Mouse (Mus musculus) urinary bladder, adult 18-20 months (tissue): ENCODE measurements at regions not wholly inside any gene's neighbourhood (a gene's known extent, or its start where the extent isn't known, plus 50 kb on each side); places are given as distances from the start of the nearest gene placed in this dataset.
A peak's percentile ranks its signal among the peaks of the same experiment; 100 is the strongest.

Experiments
- DNase-seq, 2 experiments: peaks; one replicate each; pipeline ENCODE4 v3.0.0; 2022; ENCODE audit warnings: low spot score in 2 of 2, mixed read lengths in 2 of 2

DNA sequence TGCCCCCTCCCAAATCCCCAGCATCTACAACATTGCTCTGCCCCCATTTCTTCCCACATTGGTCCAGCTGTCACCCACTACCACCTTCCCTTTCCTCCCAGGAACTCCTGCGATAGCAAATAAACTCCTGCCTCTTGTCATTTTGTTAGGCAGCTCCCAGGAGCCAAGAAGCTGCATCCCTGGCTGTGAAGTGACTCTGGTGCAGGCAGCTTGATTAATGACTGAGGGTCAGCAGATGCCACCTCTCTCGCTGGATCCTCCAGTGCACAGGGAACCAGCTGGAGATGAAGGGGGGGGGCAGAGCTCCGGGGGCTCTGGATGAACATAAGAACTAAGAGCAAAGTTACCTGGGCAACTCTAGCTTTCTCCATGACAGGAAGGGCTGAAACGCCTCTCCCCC lies 235.2 kb downstream of the Gm45692 start:
- no peak for DNase-seq

DNA sequence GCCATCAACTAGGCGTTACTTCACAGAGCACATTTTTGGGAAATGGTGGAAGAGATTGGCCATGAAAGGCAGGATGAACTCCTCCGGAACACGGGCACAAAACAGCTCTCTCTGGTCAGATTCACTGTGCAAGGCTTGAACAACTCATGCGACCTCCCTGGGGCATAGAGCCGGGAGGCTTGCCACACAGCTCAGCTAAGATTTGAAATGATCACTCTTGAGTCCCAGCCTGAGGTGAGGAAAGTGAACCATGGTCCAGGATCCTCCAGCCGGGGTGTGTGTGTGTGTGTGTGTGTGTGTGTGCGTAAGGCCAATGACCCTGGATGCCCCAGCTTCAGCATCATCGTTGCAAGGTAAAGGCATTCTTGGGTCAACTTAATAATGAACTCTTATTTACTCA lies 237.5 kb downstream of the Gm45692 start:
- no peak for DNase-seq

GRCm38 (mm10) chr8:26358711-26359136 lies 239.4 kb downstream of the Gm45692 start:
- no peak for DNase-seq

DNA sequence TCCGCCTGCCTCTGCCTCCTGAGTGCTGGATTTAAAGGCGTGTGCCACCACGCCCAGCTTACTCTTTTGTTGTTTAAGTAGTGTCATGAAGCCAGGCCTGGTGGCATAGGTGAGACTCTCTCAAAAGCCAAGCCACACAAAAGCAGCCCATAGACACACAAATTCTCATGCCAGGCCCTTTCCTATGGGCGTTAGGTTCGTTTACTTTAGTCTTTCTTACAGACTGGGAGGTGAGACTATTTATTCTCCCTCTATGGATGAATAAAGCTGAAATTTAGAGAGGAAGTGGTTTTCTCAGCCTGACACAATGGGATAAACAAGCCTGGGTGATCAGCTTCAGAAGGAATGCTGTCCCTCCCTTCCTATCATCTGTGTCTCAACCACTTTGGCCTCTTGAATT lies 243.0 kb downstream of the Gm45692 start:
- no peak for DNase-seq

DNA sequence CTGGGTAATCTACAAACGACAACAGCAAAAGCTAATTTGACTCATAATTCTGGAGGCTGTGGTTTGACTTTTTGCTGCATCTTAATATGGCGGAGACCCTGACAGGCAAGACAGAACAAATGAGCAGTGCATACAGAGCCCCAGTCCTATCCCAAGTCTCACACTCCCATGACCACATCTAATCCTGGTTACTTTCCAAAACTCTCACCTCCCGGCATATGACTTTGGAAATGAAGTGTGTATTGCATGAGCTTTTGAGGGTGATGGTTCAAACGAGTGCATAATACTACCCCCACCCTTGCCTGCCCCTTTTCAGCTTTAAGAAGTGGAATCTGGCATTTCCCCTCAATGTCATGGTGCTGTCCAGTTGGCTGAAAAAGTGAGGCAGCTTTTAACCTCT lies 244.3 kb downstream of the Gm45692 start:
- no peak for DNase-seq

GRCm38 (mm10) chr8:26364637-26365036 lies 245.3 kb downstream of the Gm45692 start:
- no peak for DNase-seq

DNA sequence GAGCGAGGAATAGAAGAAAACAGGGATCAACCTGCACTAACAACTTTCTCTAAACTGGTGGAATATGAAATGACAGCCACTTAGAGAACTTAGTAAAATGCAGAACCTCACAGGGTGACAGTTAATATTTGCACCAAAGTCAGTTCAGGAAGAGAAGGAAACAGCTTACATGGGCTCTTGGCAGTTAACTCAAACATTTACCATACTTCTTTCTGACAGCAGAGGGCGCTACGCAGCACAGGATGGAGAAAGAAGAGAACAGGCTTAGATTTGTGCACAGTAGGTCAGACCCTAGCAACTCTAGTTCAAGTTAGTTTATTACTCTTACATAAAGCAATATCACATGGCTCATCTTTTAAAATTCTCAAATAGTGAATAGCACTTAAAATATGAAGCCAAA lies 261.3 kb downstream of the Gm45692 start:
- peak; percentile 25 to 45 for DNase-seq

- no peak for DNase-seq
These were observed 263.1 kb downstream of the Gm45692 start for GRCm38 (mm10) chr8:26382426-26382825.

- DNase-seq = no peak
These were observed 264.6 kb downstream of the Gm45692 start for GRCm38 (mm10) chr8:26383886-26384285.

DNA sequence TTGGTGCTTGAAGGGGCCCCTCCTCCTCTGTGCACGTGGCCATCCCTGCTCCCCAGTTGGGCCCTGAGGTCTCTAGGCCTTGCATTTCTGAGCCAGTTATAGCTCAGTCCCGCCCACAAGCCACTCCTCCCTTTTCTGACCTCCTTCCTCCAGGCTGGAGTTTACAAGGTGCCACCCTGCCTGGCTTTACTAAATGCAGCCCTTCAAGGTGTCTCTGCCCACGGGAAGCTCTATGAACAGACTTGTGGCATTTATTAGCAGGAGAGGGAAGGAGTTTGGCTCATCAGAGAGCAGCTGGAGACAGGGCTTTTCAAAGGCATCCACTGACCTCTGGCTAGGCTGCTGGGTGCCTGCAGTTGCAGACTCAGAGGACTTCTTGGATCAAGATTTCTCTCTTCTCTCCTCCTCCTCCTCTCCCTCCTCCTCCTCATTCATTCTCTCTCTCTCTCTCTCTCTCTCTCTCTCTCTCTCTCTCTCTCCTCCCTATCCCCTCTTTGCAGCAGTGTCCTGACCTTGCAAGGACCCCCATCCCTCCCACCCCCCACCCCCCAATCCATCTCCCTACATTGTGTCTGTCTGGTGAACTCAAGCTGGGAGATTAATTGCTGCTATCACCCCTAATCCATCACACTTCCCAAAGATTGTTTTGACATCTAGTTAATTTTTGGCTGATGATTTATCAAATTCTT lies 265.1 kb downstream of the Gm45692 start:
- DNase-seq = peak; percentile 11 to 34

DNA sequence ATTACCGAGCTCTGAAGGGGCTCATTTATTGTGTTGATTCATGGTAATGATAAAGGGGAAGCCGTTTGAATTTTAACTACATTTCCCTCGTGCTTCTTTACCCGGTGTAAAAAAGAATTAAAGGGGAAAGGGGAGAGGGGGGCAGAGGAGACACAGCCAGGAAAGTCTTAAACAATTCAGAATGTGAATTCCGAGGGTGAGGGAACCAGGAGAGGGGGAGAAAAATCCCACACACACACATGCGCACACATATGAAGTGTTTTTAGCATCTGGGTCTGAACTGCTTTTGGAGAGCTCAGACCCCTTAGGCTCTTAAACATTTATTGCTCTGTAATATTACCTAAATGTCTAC lies 265.6 kb downstream of the Gm45692 start:
- no peak for DNase-seq

- no peak for DNase-seq
These were observed 275.7 kb downstream of the Gm45692 start for GRCm38 (mm10) chr8:26395061-26395460.

DNA sequence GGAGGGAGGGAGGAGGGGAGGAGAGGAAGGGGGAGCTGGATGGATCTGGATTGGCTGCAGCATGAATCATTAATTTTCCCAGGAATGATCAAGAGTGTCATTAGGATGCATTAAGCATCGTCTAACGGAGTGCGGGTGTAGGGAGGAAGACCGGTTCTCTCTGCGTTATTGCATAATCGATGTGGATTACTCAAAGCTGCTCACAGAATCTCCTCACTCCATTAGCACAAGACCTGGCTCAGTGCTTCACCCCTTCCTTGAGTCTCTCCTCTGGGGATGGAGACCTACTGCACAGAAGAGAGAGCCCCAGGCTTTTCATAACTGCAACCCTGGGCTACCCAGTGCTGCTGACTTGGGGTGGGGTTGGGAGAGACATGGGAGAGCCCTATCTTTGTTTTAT lies 300.7 kb downstream of the Gm45692 start:
- DNase-seq = no peak

GRCm38 (mm10) chr8:26420536-26420935 lies 301.2 kb downstream of the Gm45692 start:
- DNase-seq = no peak

DNA sequence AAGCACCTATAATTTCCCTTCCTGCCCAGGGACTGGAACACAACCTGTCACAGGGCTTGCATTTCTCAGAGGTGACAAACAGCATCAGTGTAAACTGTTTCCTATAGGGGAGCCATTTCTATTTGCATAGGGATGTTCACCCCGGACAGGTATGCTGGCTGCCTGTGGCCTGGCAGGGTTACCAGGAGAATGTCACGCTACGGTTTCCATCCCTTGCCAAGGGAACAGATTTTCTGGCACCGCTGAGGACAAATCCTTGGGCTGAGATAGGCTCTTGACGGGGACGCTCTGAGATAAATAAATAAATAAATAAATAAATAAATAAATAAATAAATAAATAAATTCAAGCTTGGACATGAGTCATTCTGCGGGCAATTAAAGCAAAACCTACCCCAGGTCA lies 308.0 kb downstream of the Gm45692 start:
- DNase-seq = no peak

DNA sequence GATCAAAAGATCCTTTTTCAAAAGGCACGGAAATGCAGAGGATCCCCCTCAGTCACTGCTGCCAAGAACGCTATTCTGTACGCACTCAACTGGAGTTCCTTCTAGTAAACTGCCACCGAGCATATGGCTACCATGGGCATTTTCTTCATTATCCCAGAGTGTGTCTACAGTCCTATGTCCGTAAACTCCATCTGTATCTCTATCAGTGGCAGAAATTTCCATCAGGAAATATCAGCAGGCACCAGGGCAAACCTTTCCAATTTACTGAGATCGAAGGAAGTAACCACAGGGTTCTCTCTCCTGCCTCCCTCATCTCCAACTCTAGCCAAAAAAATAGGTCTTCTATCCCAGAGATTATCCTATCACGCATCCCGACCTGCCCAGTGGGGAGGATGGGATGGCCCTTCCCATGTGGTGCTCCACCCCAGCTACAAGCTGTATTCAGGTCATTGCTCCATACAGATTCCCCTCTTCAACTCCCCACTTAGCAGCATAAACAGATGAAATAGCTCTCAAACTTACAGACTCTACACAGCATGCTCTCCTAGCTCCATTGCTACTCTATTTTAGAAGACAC lies 310.5 kb downstream of the Gm45692 start:
- no peak for DNase-seq

GRCm38 (mm10) chr8:26432161-26432919 lies 313.0 kb downstream of the Gm45692 start:
- DNase-seq = no peak

DNA sequence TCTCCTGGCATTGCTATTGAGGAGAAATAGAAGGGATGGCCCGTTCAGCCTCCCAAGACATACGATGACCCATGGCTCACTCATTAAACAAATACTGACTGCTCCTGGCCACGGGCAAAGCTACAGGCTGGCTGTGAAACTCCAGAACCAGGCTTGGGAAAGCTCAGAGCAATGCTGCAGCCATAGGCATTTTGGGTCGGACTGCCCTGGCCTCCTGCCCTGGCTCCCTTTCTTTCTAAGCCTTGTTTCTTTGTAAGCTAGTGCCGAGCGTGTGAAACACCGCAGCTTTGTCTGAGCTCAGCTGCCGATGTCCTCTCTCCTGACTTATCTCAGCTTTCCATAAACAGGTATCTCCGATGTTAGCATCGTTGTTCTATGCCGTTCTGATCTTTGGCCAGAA lies 316.9 kb downstream of the Gm45692 start:
- DNase-seq = no peak

- no peak for DNase-seq
These were observed 318.2 kb downstream of the Gm45692 start for GRCm38 (mm10) chr8:26437571-26437970.

GRCm38 (mm10) chr8:26438246-26438862 lies 319.0 kb downstream of the Gm45692 start:
- no peak for DNase-seq

- DNase-seq = no peak
These were observed 319.5 kb downstream of the Gm45692 start for GRCm38 (mm10) chr8:26438877-26439276.

DNA sequence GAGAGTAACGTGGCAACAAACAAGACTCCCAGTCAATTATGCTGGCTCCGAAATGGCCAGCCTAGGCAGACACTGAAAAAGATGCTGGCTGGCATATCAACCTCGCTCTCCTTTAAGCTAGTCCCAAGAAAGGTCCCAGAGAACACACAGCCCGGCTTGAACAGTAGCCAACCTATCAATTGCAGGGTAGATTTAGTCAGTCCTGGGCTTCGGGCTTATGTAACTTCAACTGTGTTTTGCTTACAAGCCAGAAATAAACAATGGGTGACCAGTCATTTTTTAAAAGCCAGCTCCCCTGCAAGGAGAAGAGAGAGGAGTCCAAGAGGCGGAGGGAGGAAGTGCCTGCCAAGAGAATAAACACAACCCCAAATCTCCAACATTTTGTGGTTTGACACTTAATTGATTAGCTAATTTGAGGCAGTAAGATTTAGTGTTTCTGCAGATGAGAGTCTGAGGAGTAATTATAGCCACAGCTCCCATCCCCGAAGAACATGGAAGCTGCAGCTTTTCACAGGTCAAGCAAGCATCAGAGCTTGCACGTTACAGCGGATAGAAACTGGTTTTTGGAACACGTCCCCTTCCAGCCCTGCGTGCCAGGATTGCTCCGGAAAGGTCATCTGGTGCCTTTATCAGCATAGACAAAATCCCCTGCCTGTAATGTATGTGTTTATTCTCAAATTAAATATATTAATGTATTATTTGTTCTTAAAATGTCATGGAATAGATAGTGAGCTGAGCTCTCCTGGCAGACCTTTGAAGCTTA lies 322.1 kb downstream of the Gm45692 start:
- no peak for DNase-seq
